Mouse (Mus musculus) brain, adult 2 months (tissue): Measurements from ENCODE around the gene Prkar2b.
A peak's percentile ranks its signal among the peaks of the same experiment; 100 is the strongest.
"Not testable (repeated sequence)": the region's sequence is repeated elsewhere in the genome, so short reads cannot be mapped to it uniquely, and the experiment has no call there.

Experiments
- DNase-seq: peaks from one replicate; pipeline ENCODE4 v3.0.0; 2011; ENCODE audit warnings: low read depth, low spot score

Prkar2b gene

DNA sequence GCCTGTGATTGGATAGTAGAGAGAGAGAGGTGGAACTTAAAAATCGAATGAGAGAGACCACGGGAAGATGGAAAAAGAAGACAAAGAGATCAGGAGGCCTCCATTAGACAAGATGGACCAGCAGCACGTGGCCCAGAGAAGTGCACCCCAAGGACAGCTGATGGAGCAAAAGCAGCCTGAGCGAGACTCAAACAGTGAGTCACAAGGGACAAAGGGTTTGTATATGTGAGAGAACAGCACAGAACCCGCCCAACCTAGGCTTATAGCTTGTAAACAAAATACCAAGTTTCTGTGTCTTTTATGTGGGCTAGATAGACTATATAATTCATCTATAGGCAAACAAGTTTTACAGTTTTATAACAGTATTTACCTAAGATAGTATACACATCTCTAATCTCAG, 50.0 kb downstream of the Prkar2b start:
- no peak for DNase-seq

- not testable (repeated sequence) for DNase-seq
Measured at GRCm38 (mm10) chr12:32009985-32010369, 51.1 kb downstream of the Prkar2b start.

GRCm38 (mm10) chr12:32009267-32009984, 51.7 kb downstream of the Prkar2b start:
- DNase-seq, result peak; percentile 14

DNA sequence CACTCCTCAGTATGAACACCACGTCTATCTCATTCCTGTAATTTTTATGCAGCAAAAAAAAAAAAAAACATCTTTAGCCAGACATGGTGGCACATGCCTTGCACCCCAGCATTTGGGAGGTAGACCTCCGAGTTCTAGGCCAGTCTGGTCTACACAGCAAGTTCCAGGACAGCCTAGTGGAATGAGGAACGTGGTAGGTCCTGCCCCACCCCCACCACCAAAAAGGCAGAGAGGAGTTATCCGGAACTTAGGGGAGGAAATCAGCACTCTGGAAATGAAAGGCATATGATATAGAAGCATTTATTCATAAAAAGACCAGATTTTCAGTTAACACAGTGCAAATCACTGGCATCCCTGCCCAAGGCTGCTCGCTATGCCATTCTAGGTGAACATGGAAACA, 52.4 kb downstream of the Prkar2b start:
- no peak for DNase-seq

- no peak for DNase-seq
Measured at GRCm38 (mm10) chr12:32007646-32008045, 53.5 kb downstream of the Prkar2b start.

DNA sequence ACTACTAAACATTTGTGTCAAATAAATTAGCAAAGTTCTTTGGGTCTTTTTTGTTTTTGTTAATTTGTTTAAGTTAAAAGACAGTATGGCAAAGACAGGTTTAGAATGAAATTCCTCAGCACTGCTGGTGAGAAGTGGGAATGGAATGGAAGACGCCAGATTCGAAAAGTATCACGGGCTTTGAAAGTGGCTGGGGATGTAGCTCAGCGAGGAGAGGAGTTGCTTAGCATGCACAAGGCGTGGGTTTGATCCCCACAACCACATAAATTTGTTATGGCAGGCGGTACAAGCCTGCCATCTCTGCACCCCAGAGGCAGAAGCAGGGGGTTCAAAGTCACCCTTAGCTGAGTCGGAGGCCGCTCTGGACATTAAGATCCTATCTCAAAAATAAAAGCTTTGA, 54.1 kb downstream of the Prkar2b start:
- DNase-seq, result no peak

GRCm38 (mm10) chr12:32006391-32006929, 54.6 kb downstream of the Prkar2b start:
- DNase-seq, result no peak

- no peak for DNase-seq
Measured at GRCm38 (mm10) chr12:32000464-32000863, 60.6 kb downstream of the Prkar2b start.

DNA sequence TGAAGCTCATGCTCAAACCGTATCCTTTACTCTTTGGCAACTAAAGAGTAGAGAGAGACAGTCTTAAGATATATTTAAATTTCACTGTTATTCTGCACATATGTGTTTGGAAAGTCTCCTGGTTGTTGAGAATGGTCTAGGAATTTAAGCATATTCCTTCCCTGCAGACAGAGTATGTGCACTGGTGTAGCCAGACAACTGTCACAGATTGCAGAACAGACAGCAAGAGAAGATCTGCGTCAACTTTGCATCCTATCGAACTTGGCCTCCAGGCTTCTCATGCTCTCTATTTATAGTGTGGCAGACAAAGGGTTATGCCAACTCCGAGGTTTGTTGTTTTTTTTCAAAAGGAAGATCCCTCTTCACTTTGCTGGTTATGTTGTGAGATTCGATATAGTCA, 62.4 kb downstream of the Prkar2b start:
- peak; percentile 39 for DNase-seq

DNA sequence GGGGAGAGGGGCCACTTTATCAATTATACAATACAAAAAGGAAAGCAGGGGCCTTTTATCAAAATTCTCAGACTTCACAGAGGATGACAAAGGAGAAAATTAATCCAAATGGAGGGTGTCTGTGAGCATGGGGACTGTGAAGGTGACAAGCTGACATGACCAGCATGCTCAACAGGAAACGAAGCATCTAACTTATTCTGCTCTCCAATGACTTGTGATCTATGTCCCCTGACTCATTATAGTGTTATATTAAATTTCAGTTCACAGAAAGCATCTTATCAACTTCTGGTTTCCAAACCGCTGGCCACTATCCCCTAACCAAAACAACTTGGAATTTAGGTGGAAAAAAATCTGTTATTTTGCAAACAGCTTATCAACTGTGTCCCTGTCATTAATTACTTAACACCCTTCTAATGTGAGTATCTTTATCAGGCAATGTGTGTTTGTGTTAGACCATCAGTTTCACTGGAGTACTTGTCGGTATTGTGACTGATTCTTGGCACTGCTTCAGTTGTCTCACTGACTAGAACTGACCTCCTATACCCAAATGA, 63.7 kb downstream of the Prkar2b start:
- DNase-seq, result no peak

- DNase-seq, result no peak
Measured at GRCm38 (mm10) chr12:31996877-31997276, 64.2 kb downstream of the Prkar2b start.

DNA sequence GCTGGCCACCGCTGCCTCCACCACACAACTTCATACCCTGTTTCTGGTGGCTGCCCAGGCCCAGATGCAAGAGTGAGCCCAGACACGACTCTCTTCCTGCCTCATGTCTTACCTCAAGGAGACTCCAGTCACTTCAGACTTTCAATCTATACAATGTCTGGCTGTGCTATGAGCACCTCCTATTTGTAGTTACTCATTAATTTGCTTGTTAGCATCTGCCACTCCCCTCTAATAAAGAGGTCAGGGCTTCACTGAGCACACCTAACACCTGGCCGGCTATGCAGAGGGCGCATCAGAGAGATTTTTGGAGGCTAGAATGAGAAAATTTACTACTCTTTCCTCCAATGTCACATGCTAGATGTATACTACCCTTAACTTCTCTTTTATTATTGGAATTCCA, 70.5 kb downstream of the Prkar2b start:
- no peak for DNase-seq

- no peak for DNase-seq
Measured at GRCm38 (mm10) chr12:31989726-31990125, 71.4 kb downstream of the Prkar2b start.

DNA sequence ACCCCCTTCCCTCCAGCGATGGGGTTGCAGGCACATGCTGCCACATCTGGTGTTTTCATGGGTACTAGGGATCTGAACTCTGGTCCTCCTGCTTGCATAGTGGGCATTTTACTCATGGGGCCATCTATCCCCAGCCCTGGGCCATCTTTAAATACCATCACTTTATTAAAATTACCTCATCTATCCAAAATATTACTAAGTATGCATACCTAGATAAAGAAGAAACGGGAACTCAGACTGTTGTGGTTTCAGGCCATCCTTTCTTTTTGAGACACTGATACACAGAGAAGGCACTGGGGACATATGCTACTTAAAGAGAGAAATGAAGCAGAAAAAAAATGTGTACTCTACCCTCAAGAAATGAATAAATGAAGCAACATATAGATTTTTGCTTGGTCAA, 74.6 kb downstream of the Prkar2b start:
- DNase-seq, result no peak

DNA sequence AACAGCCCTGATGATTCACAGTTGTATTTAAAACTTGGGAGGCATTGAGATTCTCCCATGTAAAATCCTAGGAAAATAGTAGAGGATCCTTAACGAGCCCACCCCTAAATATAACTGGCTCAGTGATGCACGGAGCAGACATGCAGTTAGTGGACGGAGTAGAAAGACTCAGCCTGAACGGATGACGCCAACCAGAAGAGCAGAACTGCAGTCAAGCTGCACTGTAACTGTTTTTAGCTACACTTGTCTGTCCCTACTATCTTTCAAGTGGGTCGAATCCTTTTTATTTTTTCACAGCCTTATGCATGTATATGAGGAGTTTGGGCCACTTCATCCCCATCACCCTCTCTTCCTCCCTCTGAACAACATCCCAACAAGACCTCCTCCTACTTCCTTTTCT, 75.4 kb downstream of the Prkar2b start:
- no peak for DNase-seq

DNA sequence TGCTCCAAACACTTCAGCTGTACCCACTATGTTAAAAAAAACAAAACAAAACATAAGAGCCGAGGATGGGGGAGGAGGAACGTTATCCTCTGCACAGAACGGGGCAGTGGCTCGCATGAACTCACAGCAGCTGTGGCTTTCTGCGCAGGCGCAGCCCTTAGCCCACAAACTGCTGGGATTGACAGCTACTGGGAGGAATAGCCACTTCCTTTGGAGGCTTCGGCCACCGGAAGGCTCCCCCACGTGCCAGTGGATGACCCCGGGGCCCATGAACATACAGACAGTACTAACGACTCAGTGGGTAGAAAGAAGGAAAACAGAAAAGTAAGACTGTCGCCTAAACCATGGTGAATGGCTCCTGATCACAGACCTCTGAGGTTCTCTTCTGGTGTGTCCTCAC, 76.4 kb downstream of the Prkar2b start:
- no peak for DNase-seq

DNA sequence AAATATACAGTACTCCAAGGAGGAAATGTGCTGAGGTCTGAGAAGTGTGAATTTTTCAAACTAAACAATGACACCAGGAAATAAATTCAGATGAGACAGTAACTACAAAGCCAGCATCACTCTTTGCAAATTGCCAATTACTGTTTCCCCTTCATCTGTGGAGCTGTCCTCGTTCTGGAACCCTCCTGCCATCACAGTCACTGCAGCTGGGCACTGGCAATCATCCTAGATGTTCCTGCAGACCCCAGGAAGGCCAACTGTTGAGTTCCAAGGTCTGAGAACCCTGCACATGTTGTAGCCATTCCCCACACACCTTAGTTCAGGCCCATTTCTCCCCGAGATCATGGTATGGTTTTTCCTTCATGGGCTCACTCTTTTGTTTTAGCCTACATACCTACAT, 76.9 kb downstream of the Prkar2b start:
- no peak for DNase-seq

DNA sequence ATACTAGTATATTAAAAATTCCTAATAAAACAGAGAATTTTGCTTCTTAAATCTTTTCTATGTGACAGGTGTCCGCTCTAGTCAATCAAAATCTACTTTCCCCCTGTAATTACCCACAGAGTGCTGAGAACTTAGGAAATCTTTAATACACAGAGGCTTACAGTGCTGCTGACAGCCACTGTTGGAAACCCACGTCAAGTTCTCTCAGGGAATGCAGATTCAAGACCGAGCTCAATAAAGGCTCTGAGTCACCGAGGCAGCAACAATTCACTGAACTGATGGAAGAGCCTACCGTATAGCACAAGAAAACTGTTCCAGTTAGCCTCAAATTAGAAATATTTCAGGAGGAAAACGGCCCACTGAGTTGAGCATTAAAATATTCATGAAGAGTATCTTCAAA, 77.3 kb downstream of the Prkar2b start:
- peak; percentile 83 for DNase-seq

GRCm38 (mm10) chr12:31983238-31983637, 77.9 kb downstream of the Prkar2b start:
- DNase-seq, result peak; percentile 79

DNA sequence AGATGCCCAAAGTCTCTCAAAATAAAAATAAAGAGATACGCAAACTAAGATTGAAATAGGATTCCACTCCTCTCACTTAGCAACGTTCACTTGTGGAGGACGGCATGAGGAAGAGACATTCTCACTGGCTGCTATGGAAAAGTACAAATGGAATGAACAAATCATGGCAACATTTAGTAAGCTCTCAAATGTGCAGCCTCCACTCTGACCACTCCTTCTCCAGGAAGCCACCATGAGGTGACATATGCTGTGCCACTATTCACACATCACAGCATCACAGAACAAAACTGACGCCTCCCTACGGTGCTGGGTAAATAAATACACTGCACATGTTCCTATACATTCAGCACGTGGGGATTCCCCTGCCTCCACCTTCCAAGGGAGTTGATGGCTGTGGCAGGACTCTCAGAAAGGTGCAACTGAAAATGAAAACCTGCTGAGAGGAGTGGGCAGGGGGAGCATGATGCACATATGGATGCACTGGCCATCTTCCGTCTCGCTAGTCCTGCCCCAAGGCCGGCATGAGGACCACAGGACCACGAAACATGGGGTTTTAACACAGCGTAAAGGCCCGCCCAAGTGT, 83.4 kb downstream of the Prkar2b start:
- DNase-seq, result no peak

GRCm38 (mm10) chr12:31976544-31976943, 84.6 kb downstream of the Prkar2b start:
- DNase-seq, result peak; percentile 63

DNA sequence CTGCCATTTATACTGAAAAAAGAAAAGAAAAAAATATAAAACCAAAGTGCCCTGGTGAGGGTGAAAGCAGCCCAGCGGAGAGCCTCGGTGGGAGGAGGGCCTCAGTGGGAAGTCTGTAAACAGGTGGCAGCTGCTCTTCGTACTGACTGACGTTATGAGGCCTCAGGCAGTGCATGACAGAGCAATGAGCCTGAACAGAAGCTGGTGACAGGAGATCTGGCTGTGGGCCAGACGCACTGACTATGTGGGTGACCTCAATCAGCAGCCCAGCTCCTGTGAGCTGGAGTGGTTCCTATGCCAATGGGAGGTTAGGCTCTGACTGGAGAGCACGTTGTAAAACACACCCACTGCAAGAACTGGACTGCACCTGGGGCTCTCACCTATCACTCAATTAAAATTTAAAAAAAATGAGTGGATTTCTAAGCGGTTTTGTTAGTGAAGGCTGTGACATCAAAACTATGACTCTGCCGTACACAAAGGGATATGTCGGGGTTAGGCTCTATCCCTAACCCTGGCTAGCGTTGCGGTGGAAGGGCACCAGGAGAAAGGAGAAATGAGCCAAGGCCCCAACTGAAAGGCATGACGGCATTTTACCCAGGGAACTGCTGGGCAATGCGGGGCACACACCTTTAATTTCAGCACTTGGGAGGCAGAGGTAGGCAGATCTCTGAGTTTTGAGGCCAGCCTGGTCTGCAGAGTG, 87.5 kb downstream of the Prkar2b start:
- peak; percentile 81 for DNase-seq
